Mouse (Mus musculus) thymus, postnatal 36 days (tissue): ENCODE measurements around the gene Mas1.
A peak's percentile ranks its signal among the peaks of the same experiment; 100 is the strongest.

Source experiments
- DNase-seq, 2 experiments: peaks; one replicate each; pipeline ENCODE4 v3.0.0; 2022; ENCODE audit warnings: mixed read lengths in 2 of 2

Mas1 gene

GRCm38 (mm10) chr17:12872275-12873028, 4.5 kb upstream of the Mas1 start:
- peak; percentile 23 to 41 for DNase-seq

DNA sequence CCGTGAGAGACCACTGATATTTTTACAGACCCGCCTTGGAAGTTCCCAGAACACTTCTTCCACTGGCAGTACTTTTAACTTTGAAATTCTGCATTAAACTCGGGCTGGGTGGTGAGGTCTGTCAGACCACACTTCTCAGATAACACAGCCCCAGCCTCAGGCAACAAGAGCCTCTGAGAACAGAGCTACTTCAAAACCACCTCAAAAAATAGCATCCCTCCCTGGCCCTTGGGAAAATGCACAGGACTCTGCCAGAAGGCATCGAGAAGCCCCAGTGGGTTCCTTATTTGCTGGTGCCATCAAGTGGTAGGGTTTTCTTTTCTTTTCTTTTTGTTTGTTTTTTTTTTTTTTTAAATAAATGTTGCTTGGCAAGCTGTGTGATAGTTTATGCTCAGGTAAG, 697 bp upstream of the Mas1 start:
- DNase-seq: no peak

DNA sequence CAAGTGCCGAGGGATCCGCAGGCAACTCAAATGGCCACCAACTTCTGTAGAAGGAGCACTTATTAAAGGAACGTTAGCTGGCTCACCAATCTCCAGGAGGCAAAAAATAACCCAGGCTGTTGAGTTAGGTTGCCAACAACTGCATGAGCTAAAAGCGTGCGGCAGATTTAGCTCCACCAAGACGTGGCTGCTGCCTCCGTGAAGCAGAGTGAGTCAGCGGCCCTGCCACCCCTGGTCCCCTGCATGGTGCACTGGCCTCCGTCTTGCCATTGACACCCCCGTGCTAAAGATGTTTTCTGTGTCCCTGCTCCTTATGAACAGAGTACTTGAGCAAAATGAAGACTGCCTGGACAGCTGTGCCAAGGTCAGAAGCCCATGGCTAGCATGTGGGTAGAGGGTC, 1.1 kb downstream of the Mas1 start:
- DNase-seq: no peak

DNA sequence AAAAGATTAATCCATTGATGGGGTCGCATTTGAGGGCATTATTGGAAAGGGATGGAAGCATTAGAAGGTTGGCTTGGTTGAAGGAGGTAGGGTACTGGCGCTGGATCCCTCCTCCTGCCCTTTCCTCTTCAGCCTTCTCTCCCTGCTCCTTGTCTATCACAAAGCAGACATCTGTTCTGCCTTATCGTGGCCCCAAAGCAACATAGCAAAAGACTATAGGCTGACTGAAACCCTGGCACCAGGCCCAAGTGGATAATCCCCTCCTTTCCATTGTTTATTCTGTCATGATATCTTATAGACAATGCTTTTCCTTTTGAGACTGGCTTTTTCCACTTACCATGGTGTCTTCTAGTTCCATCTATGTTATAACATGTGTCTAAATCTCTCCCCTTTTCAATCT, 2.5 kb downstream of the Mas1 start:
- DNase-seq: no peak

- DNase-seq: no peak
These were observed 3.8 kb downstream of the Mas1 start for GRCm38 (mm10) chr17:12864111-12864510.

- DNase-seq: no peak
These were observed 8.9 kb downstream of the Mas1 start for GRCm38 (mm10) chr17:12859006-12859520.

- DNase-seq: peak; percentile 28 to 30
These were observed 9.9 kb downstream of the Mas1 start for GRCm38 (mm10) chr17:12858072-12858471.

DNA sequence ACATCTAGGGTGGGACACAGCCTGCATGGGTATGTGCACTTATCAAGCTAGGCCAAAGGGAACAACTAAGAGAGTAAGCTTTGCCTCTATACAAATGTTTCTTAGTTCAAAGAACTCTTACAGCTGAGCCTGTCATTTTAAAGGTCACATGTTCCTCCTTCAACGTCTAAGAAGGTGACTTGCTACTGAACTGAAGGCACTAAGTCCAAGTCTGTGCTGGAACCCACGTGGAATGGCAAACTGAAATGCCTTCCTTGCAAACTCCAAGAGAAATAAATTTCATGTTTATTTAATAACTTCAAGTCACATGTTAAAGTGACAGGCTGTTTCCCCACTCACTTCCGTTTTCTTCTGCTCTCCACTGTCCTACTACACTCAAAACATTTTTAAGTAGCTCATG, 10.5 kb downstream of the Mas1 start:
- DNase-seq: no peak

- no peak for DNase-seq
These were observed 13.6 kb downstream of the Mas1 start for GRCm38 (mm10) chr17:12854386-12854785.

DNA sequence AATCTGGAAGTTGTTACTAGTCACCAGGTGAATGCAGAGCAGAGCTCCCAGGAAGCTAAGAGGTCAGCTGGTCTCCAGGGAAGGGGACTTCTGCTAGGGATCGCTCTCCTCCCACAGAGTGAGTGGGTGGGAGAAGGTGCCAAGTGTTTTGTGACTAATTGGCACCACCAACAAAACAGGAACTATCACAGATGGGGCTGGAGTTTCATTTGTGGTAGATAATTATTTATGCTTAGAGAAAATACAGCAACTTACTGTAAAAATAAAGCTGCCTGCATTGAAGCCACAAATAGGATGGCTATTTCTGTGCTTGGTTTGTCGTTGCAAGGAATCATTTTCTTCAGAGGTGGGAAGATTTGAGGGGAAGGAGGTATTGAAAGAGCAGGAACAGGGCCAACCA, 14.1 kb downstream of the Mas1 start:
- no peak for DNase-seq

GRCm38 (mm10) chr17:12851689-12852088, 16.3 kb downstream of the Mas1 start:
- DNase-seq: no peak

GRCm38 (mm10) chr17:12849778-12850382, 18.1 kb downstream of the Mas1 start:
- no peak for DNase-seq

GRCm38 (mm10) chr17:12847736-12848135, 20.2 kb downstream of the Mas1 start:
- DNase-seq: no peak

- no peak for DNase-seq
These were observed 21.5 kb downstream of the Mas1 start for GRCm38 (mm10) chr17:12846474-12846873.

GRCm38 (mm10) chr17:12845862-12846261, 22.1 kb downstream of the Mas1 start:
- no peak for DNase-seq

- no peak for DNase-seq
These were observed 23.4 kb downstream of the Mas1 start for GRCm38 (mm10) chr17:12844540-12844939.

DNA sequence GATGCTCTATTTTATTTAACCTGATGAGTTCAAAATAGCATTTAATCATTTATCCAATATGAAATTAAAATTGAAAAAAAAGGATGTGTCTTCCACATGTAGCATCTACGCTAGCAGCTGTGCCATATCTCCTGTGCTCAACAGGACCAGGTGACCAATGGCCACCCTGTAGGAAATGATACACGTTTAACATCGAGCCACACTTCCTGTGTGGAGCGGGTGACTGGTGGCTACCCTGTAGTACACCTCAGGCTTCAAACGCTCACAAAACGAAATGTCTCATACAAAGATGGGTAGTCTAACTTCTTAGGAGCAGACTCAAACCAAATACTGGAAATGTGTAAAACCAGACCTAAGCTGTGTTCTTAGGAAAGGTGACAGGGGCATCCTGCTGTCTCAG, 24.1 kb downstream of the Mas1 start:
- DNase-seq: no peak

GRCm38 (mm10) chr17:12839475-12840267, 28.3 kb downstream of the Mas1 start:
- DNase-seq: no peak

GRCm38 (mm10) chr17:12835738-12836137, 32.2 kb downstream of the Mas1 start:
- no peak for DNase-seq

DNA sequence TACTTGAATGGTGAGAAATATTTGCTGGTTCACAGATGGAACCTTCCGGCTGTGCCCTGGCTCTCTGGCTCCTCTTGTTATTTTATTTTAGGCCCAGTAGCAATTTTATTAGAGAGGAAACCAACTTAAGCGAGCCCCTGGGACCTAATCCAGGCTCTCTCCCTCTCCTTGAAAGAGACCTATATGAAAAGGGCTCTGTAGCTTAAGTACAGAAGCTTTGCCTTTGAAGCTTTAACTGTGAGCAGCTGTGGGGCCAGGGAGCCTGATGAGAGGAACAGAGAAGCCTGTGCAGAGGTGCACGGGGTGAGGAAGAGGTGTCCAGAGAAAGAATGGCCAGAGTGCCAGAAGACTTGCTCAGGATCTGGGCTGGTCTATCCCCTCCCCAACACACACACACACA, 33.1 kb downstream of the Mas1 start:
- DNase-seq: no peak

DNA sequence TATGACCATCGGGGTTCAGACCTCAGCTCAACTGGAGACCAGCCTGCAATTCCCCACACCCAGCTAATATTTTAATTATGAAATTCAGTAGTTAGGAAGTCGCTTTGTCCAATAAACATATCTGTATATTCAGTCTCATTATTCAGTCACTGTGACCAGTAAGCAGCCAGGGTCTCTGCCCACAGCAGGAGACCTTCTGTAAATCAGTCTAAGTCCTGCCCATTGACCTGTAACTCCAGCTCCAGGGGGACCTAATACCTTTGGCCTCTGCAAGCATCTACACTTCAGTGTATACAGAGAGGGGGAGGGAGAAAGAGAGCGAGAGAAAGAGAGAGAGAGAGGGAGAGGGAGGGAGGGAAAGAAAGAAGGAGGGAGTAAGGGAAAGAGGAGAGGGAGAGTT, 33.6 kb downstream of the Mas1 start:
- no peak for DNase-seq

DNA sequence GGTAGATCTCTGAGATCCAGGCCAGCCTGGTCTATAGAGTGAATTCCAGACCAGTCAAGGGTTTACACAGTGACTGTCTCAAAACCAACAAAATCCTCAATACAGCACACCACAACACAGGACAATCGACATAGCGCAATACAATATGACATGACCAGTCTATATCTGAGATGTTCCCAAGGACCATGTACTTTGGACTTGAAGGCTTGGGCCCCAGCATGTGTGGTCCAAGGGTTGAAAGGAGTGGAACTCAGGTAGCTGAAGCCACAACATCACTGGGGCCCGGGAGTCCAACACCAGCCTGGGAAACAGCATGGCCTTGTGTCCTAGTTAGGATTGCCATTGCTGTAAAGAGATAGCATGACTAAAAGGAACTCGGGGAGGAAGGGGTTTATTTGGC, 35.3 kb downstream of the Mas1 start:
- no peak for DNase-seq

- no peak for DNase-seq
These were observed 35.7 kb downstream of the Mas1 start for GRCm38 (mm10) chr17:12832231-12832630.

DNA sequence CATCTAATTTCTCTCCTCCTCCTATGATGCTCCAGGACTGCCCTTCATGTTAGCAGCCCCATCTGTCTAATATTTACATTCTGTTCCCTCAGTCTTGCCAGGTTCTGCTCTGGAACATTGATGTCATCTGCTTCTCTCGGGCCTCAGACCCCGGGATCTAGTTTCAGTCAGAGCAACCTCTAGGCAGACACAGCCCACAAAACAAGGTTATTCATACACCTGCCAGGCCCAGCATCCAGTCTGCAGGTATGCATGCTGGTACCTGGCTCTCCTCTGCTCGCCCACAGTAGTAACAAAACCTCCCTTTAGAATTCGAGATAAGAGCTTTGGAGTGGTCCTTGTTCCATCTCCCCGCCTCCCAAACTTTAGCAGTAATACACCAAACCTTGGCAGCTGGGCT, 37.6 kb downstream of the Mas1 start:
- no peak for DNase-seq
